Mouse (Mus musculus) right cerebral cortex, postnatal 25 days (tissue): ENCODE data around the gene Gm3526.
"Not testable (repeated sequence)": the region's sequence is repeated elsewhere in the genome, so short reads cannot be mapped to it uniquely, and the experiment has no call there.

Source experiments
- DNase-seq: peaks from one replicate; pipeline ENCODE4 v3.0.0; 2022

Gm3526 gene

GRCm38 (mm10) chr14:5260480-5260879, at the start of gene Gm3526:
Gene Gm3526 (minus strand): TSS chr14:5260580.
- DNase-seq, result not testable (repeated sequence)
